10 mouse cellular contexts compared by ENCODE assay signal in the genomic region with DNA sequence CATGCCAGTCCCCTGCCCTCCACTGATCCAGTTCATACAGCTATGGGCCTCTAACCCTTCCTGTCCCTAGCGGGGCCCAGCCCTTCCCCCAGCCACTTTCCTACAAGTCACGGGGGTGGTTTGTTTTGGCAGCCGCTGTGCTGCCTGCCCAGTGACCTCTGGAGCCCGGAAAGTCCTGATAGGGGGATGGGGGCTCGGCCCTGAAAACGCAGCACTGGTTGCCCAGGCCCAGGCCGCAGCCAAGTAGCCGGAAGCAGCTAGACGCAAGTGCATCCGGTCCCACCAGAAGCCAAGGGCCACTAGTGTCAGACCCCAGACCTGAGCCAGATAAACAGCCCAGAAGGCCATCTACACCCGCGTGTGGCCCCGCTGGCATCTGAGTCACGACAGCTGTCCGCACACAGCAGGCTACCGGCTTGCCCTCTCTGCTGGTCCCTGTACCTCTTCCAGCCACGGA. TPM values are rescaled to one million over a fixed set of nuclear protein-coding genes. Genes with fewer than 3 reads are reported as not detected.
DNase-seq lines count a peak whose midpoint lies in the region; ATAC-seq and TF ChIP-seq lines count a peak whose summit lies in the region.
"Had no signal": no experiment of that assay in that cellular context is flagged by ENCODE, and none has a peak within 500 bp of the region (broad histone marks: within the 10 kb centered on the region; RNA-seq: fewer than 3 reads in every experiment).

No protein-coding gene starts in this region.

- H3K4me3 ChIP-seq in forebrain, embryonic 10.5 days = 0 out of 2 replicates have a peak overlapping the region, but pooled peaks have one; percentile 19
- no peak overlapping the region for H3K4me3 ChIP-seq in forebrain, embryonic 11.5 days (ENCODE audit: low read depth, low read length)
- no peak overlapping the region for H3K4me3 ChIP-seq in hindbrain, postnatal 0 days (ENCODE audit: low read length)
- peak overlapping the region; percentile 41; the same call in 1 of the 2 replicates for H3K4me3 ChIP-seq in liver, embryonic 11.5 days (ENCODE audit: low read depth, low read length)
- H3K4me3 ChIP-seq in stomach, embryonic 14.5 days (ENCODE audit: low read depth, low read length) = no peak overlapping the region
- H3K4me3 ChIP-seq in forebrain, embryonic 12.5 days (replicated peaks) = no peak overlapping the region
- H3K4me3 ChIP-seq: neural tube, embryonic 12.5 days had no signal

- 35% methylated on average over 17 of the region's 17 CpGs for WGBS in forebrain, embryonic 10.5 days
- WGBS in forebrain, embryonic 11.5 days = 29% methylated on average over 17 of the region's 17 CpGs
- 38% methylated on average over 17 of the region's 17 CpGs for WGBS in hindbrain, postnatal 0 days
- 12% methylated on average over 17 of the region's 17 CpGs for WGBS in liver, embryonic 11.5 days
- WGBS in stomach, embryonic 14.5 days = 19% methylated on average over 17 of the region's 17 CpGs
- 38% methylated on average over 17 of the region's 17 CpGs for WGBS in forebrain, embryonic 12.5 days

- no peaks in the 10 kb centered on the region for H3K9me3 ChIP-seq in forebrain, embryonic 10.5 days
- H3K9me3 ChIP-seq in forebrain, embryonic 11.5 days (ENCODE audit: control insufficient read depth, low read length) = no peaks in the 10 kb centered on the region
- no peaks in the 10 kb centered on the region for H3K9me3 ChIP-seq in hindbrain, postnatal 0 days (ENCODE audit: low read length)
- H3K9me3 ChIP-seq in liver, embryonic 11.5 days (ENCODE audit: control insufficient read depth, low read length) = no peaks in the 10 kb centered on the region
- no peaks in the 10 kb centered on the region for H3K9me3 ChIP-seq in stomach, embryonic 14.5 days (ENCODE audit: control insufficient read depth, low read depth, low read length)
- no peaks in the 10 kb centered on the region for H3K9me3 ChIP-seq in forebrain, embryonic 12.5 days
- H3K9me3 ChIP-seq: neural tube, embryonic 12.5 days had no signal

- no peaks in the 10 kb centered on the region for H3K36me3 ChIP-seq in forebrain, embryonic 10.5 days (replicated peaks)
- no peaks in the 10 kb centered on the region for H3K36me3 ChIP-seq in forebrain, embryonic 11.5 days (ENCODE audit: control insufficient read depth, insufficient read depth, low read length)
- H3K36me3 ChIP-seq in hindbrain, postnatal 0 days (ENCODE audit: insufficient read depth, low read length) = no peaks in the 10 kb centered on the region
- H3K36me3 ChIP-seq in liver, embryonic 11.5 days (ENCODE audit: control insufficient read depth, insufficient read depth, low read length) = no peaks in the 10 kb centered on the region
- H3K36me3 ChIP-seq in stomach, embryonic 14.5 days (ENCODE audit: control insufficient read depth, insufficient read depth, low read length) = no peaks in the 10 kb centered on the region
- no peaks in the 10 kb centered on the region for H3K36me3 ChIP-seq in forebrain, embryonic 12.5 days (replicated peaks)
- H3K36me3 ChIP-seq: neural tube, embryonic 12.5 days had no signal

- H3K4me2 ChIP-seq in forebrain, embryonic 11.5 days (ENCODE audit: low read depth, low read length, severe bottlenecking) = no peak overlapping the region
- H3K4me2 ChIP-seq in hindbrain, postnatal 0 days (ENCODE audit: low read depth, low read length) = no peak overlapping the region
- H3K4me2 ChIP-seq in liver, embryonic 11.5 days = peak overlapping the region; percentile 52
- H3K4me2 ChIP-seq in stomach, embryonic 14.5 days (replicated peaks; ENCODE audit: low read depth, low read length) = peak overlapping the region; percentile 37; the same call in 1 of the 2 replicates
- H3K4me2 ChIP-seq in forebrain, embryonic 12.5 days = no peak overlapping the region

- no peak overlapping the region for H3K9ac ChIP-seq in forebrain, embryonic 11.5 days (ENCODE audit: low read length)
- no peak overlapping the region for H3K9ac ChIP-seq in hindbrain, postnatal 0 days (replicated peaks; ENCODE audit: low read length)
- H3K9ac ChIP-seq in liver, embryonic 11.5 days (ENCODE audit: low read depth, low read length) = peak overlapping the region; percentile 17; the same call in 1 of the 2 replicates
- H3K9ac ChIP-seq in stomach, embryonic 14.5 days (replicated peaks; ENCODE audit: low read depth, low read length) = no peak overlapping the region
- H3K9ac ChIP-seq in forebrain, embryonic 12.5 days = no peak overlapping the region
- H3K9ac ChIP-seq: neural tube, embryonic 12.5 days had no signal

- peak overlapping the region; percentile 80 for H3K27ac ChIP-seq in forebrain, embryonic 10.5 days
- no peak overlapping the region for H3K27ac ChIP-seq in forebrain, embryonic 11.5 days (ENCODE audit: low read depth, low read length)
- H3K27ac ChIP-seq in hindbrain, postnatal 0 days = no peak overlapping the region
- peak overlapping the region; percentile 85 for H3K27ac ChIP-seq in liver, embryonic 11.5 days (ENCODE audit: low read depth, low read length)
- peak overlapping the region; percentile 63; the same call in 1 of the 2 replicates for H3K27ac ChIP-seq in stomach, embryonic 14.5 days (ENCODE audit: low read length)
- H3K27ac ChIP-seq in forebrain, embryonic 12.5 days = no peak overlapping the region
- H3K27ac ChIP-seq: neural tube, embryonic 12.5 days had no signal

- peaks cover 32% of the 10 kb centered on the region for H3K27me3 ChIP-seq in forebrain, embryonic 10.5 days (ENCODE audit: poor library complexity, severe bottlenecking)
- H3K27me3 ChIP-seq in forebrain, embryonic 11.5 days (ENCODE audit: control insufficient read depth, insufficient read depth, low read length) = no peaks in the 10 kb centered on the region
- H3K27me3 ChIP-seq in hindbrain, postnatal 0 days (ENCODE audit: insufficient read depth, low read length) = no peaks in the 10 kb centered on the region
- H3K27me3 ChIP-seq in liver, embryonic 11.5 days (replicated peaks; ENCODE audit: control insufficient read depth, insufficient read depth, low read length) = no peaks in the 10 kb centered on the region
- no peaks in the 10 kb centered on the region for H3K27me3 ChIP-seq in stomach, embryonic 14.5 days (ENCODE audit: control insufficient read depth, insufficient read depth, low read length)
- H3K27me3 ChIP-seq in forebrain, embryonic 12.5 days = peaks cover 24% of the 10 kb centered on the region; the same call in 1 of the 2 replicates

- DNase-seq in forebrain, embryonic 10.5 days (ENCODE audit: extremely low spot score, low spot score) = peak; percentile 40
- DNase-seq in forebrain, embryonic 11.5 days (ENCODE audit: low spot score) = no peak
- peak; percentile 79 for DNase-seq in adrenal gland, postnatal 10 days
- DNase-seq in gastrocnemius, adult 18-20 months (ENCODE audit: low spot score) = peak; percentile 80
- DNase-seq in hindbrain, postnatal 0 days (ENCODE audit: low spot score) = no peak
- peak; percentile 60 for DNase-seq in liver, embryonic 11.5 days (ENCODE audit: low spot score)

- ATAC-seq in forebrain, embryonic 11.5 days (replicated peaks; ENCODE audit: low FRiP score) = no peak
- ATAC-seq in hindbrain, postnatal 0 days = peak; percentile 4; the same call in 1 of the 2 replicates
- ATAC-seq in liver, embryonic 11.5 days (replicated peaks; ENCODE audit: low FRiP score) = peak; percentile 67
- ATAC-seq in stomach, embryonic 14.5 days (ENCODE audit: insufficient number of reproducible peaks, insufficient read depth, low FRiP score, low read depth) = peak; percentile 42
- ATAC-seq in forebrain, embryonic 12.5 days (ENCODE audit: low FRiP score) = no peak

- H3K4me1 ChIP-seq in forebrain, embryonic 10.5 days = peaks cover 42% of the 10 kb centered on the region
- H3K4me1 ChIP-seq in forebrain, embryonic 11.5 days (replicated peaks; ENCODE audit: control insufficient read depth, insufficient read depth, low read length) = peaks cover 2% of the 10 kb centered on the region; the same call in 1 of the 2 replicates
- H3K4me1 ChIP-seq in hindbrain, postnatal 0 days (ENCODE audit: insufficient read depth, low read length) = no peaks in the 10 kb centered on the region
- H3K4me1 ChIP-seq in liver, embryonic 11.5 days (replicated peaks; ENCODE audit: control insufficient read depth, insufficient read depth, low read length) = peaks cover 34% of the 10 kb centered on the region
- peaks cover 10% of the 10 kb centered on the region; the same call in 1 of the 2 replicates for H3K4me1 ChIP-seq in stomach, embryonic 14.5 days (ENCODE audit: control insufficient read depth, insufficient read depth, low read length)
- H3K4me1 ChIP-seq in forebrain, embryonic 12.5 days = peaks cover 3% of the 10 kb centered on the region; the same call in 1 of the 2 replicates

- no peak for TF ChIP-seq CTCF in hindbrain, postnatal 0 days (IDR thresholded peaks at IDR 0.05; ENCODE audit: low read depth)

RNA-seq across cellular contexts. Expression of gene Hpn, which starts 0.5 kb away (rescaled TPM):
- polyA plus RNA-seq in forebrain, embryonic 10.5 days (2016; fragmentation: Nextera tagmentation; extraction: Ambion mirVana) = 1.4 and 1.9 TPM in 2 replicates
- 0.29 and 0.39 TPM in 2 replicates for polyA plus RNA-seq in forebrain, embryonic 11.5 days (2014; fragmentation: Nextera tagmentation; extraction: Ambion mirVana)
- 10 to 100 TPM; 25.1 to 65.2 TPM for total RNA-seq in adrenal gland, postnatal 10 days (2021)
- 10 to 100 TPM; 15.0 to 20.7 TPM for total RNA-seq in gastrocnemius, adult 18-20 months (2021)
- total RNA-seq in hindbrain, postnatal 0 days (2014; rRNA removed) = not detected in 2 replicates
- polyA plus RNA-seq in hindbrain, postnatal 0 days (2015; fragmentation: Nextera tagmentation; extraction: Ambion mirVana) = 0.88 and 1.3 TPM in 2 replicates
- polyA plus RNA-seq in liver, embryonic 11.5 days (2014; fragmentation: Nextera tagmentation; extraction: Ambion mirVana) = 36.6 and 38.3 TPM in 2 replicates
- polyA plus RNA-seq in stomach, embryonic 14.5 days (2014; fragmentation: Nextera tagmentation; extraction: Ambion mirVana) = 23.0 TPM in 2 replicates
- polyA plus RNA-seq in forebrain, embryonic 12.5 days (2016; fragmentation: Nextera tagmentation; extraction: Ambion mirVana) = 0.49 and 0.67 TPM in 2 replicates
- polyA plus RNA-seq: C2C12 had no signal

RNA-seq across cellular contexts. Expression of gene Scn1b, which starts 11.2 kb away (rescaled TPM):
- 0.25 and 0.55 TPM in 2 replicates for polyA plus RNA-seq in forebrain, embryonic 10.5 days (2016; fragmentation: Nextera tagmentation; extraction: Ambion mirVana)
- 0.84 and 1.2 TPM in 2 replicates for polyA plus RNA-seq in forebrain, embryonic 11.5 days (2014; fragmentation: Nextera tagmentation; extraction: Ambion mirVana)
- 10 to 100 TPM; 15.7 to 39.2 TPM for total RNA-seq in adrenal gland, postnatal 10 days (2021)
- 100 to 1,000 TPM; 924 to 953 TPM for total RNA-seq in gastrocnemius, adult 18-20 months (2021)
- total RNA-seq in hindbrain, postnatal 0 days (2014; rRNA removed) = 65.7 and 69.5 TPM in 2 replicates
- polyA plus RNA-seq in hindbrain, postnatal 0 days (2015; fragmentation: Nextera tagmentation; extraction: Ambion mirVana) = 44.3 and 46.0 TPM in 2 replicates
- polyA plus RNA-seq in liver, embryonic 11.5 days (2014; fragmentation: Nextera tagmentation; extraction: Ambion mirVana) = 0.57 and 1.0 TPM in 2 replicates
- polyA plus RNA-seq in stomach, embryonic 14.5 days (2014; fragmentation: Nextera tagmentation; extraction: Ambion mirVana) = 1.2 and 1.4 TPM in 2 replicates
- 1.1 and 1.3 TPM in 2 replicates for polyA plus RNA-seq in forebrain, embryonic 12.5 days (2016; fragmentation: Nextera tagmentation; extraction: Ambion mirVana)

RNA-seq across cellular contexts. Expression of gene Fxyd3, which starts 39.1 kb away (rescaled TPM):
- polyA plus RNA-seq in forebrain, embryonic 10.5 days (2016; fragmentation: Nextera tagmentation; extraction: Ambion mirVana) = 1.9 and 2.8 TPM in 2 replicates
- polyA plus RNA-seq in forebrain, embryonic 11.5 days (2014; fragmentation: Nextera tagmentation; extraction: Ambion mirVana) = 2.0 and 3.3 TPM in 2 replicates
- 1 to 10 TPM; 4.0 to 5.6 TPM for total RNA-seq in adrenal gland, postnatal 10 days (2021)
- 1 to 10 TPM in 1 of 2 experiments, under 1 TPM in 1; 1.00 to 1.6 TPM for total RNA-seq in gastrocnemius, adult 18-20 months (2021)
- not detected in 2 replicates for total RNA-seq in hindbrain, postnatal 0 days (2014; rRNA removed)
- 1.2 and 1.5 TPM in 2 replicates for polyA plus RNA-seq in hindbrain, postnatal 0 days (2015; fragmentation: Nextera tagmentation; extraction: Ambion mirVana)
- polyA plus RNA-seq in liver, embryonic 11.5 days (2014; fragmentation: Nextera tagmentation; extraction: Ambion mirVana) = 1.2 and 1.7 TPM in 2 replicates
- 458 and 479 TPM in 2 replicates for polyA plus RNA-seq in stomach, embryonic 14.5 days (2014; fragmentation: Nextera tagmentation; extraction: Ambion mirVana)
- 1.1 and 1.3 TPM in 2 replicates for polyA plus RNA-seq in forebrain, embryonic 12.5 days (2016; fragmentation: Nextera tagmentation; extraction: Ambion mirVana)

RNA-seq across cellular contexts. Expression of gene Gramd1a, which starts 40.1 kb away (rescaled TPM):
- 74.5 and 79.7 TPM in 2 replicates for polyA plus RNA-seq in forebrain, embryonic 10.5 days (2016; fragmentation: Nextera tagmentation; extraction: Ambion mirVana)
- 133 and 135 TPM in 2 replicates for polyA plus RNA-seq in forebrain, embryonic 11.5 days (2014; fragmentation: Nextera tagmentation; extraction: Ambion mirVana)
- total RNA-seq in adrenal gland, postnatal 10 days (2021) = 10 to 100 TPM; 39.4 to 60.0 TPM
- 10 to 100 TPM; 35.7 to 37.1 TPM for total RNA-seq in gastrocnemius, adult 18-20 months (2021)
- 256 and 258 TPM in 2 replicates for total RNA-seq in hindbrain, postnatal 0 days (2014; rRNA removed)
- 137 and 143 TPM in 2 replicates for polyA plus RNA-seq in hindbrain, postnatal 0 days (2015; fragmentation: Nextera tagmentation; extraction: Ambion mirVana)
- polyA plus RNA-seq in liver, embryonic 11.5 days (2014; fragmentation: Nextera tagmentation; extraction: Ambion mirVana) = 40.9 and 47.6 TPM in 2 replicates
- polyA plus RNA-seq in stomach, embryonic 14.5 days (2014; fragmentation: Nextera tagmentation; extraction: Ambion mirVana) = 62.1 and 63.1 TPM in 2 replicates
- polyA plus RNA-seq in forebrain, embryonic 12.5 days (2016; fragmentation: Nextera tagmentation; extraction: Ambion mirVana) = 155 and 174 TPM in 2 replicates

RNA-seq across cellular contexts. Expression of gene Lgi4, which starts 56.5 kb away (rescaled TPM):
- 0.58 and 0.68 TPM in 2 replicates for polyA plus RNA-seq in forebrain, embryonic 10.5 days (2016; fragmentation: Nextera tagmentation; extraction: Ambion mirVana)
- 0.36 and 0.44 TPM in 2 replicates for polyA plus RNA-seq in forebrain, embryonic 11.5 days (2014; fragmentation: Nextera tagmentation; extraction: Ambion mirVana)
- 1 to 10 TPM; 6.1 to 7.0 TPM for total RNA-seq in adrenal gland, postnatal 10 days (2021)
- total RNA-seq in gastrocnemius, adult 18-20 months (2021) = 1 to 10 TPM; 1.7 to 3.5 TPM
- 1.9 and 5.9 TPM in 2 replicates for total RNA-seq in hindbrain, postnatal 0 days (2014; rRNA removed)
- 1.2 and 1.3 TPM in 2 replicates for polyA plus RNA-seq in hindbrain, postnatal 0 days (2015; fragmentation: Nextera tagmentation; extraction: Ambion mirVana)
- polyA plus RNA-seq in liver, embryonic 11.5 days (2014; fragmentation: Nextera tagmentation; extraction: Ambion mirVana) = 0.30 and 0.45 TPM in 2 replicates
- 0.78 and 1.7 TPM in 2 replicates for polyA plus RNA-seq in stomach, embryonic 14.5 days (2014; fragmentation: Nextera tagmentation; extraction: Ambion mirVana)
- polyA plus RNA-seq in forebrain, embryonic 12.5 days (2016; fragmentation: Nextera tagmentation; extraction: Ambion mirVana) = 0.29 and 0.37 TPM in 2 replicates

Comparison
In these comparisons a context has a peak if more than half of its experiments do, and no peak if none do; other contexts are left out.
1. DNase-seq: peak in forebrain, embryonic 10.5 days (single experiment), adrenal gland, postnatal 10 days (single experiment), gastrocnemius, adult 18-20 months (single experiment) and liver, embryonic 11.5 days (single experiment); none in forebrain, embryonic 11.5 days (single experiment) and hindbrain, postnatal 0 days (single experiment).
2. H3K27ac ChIP-seq: peak in forebrain, embryonic 10.5 days (single experiment), liver, embryonic 11.5 days (single experiment) and stomach, embryonic 14.5 days (single experiment); none in forebrain, embryonic 11.5 days (single experiment), hindbrain, postnatal 0 days (single experiment) and forebrain, embryonic 12.5 days (single experiment).
3. H3K4me3 ChIP-seq: peak in forebrain, embryonic 10.5 days (single experiment) and liver, embryonic 11.5 days (single experiment); none in forebrain, embryonic 11.5 days (single experiment), hindbrain, postnatal 0 days (single experiment), stomach, embryonic 14.5 days (single experiment) and forebrain, embryonic 12.5 days (single experiment).
4. ATAC-seq: peak in hindbrain, postnatal 0 days (single experiment), liver, embryonic 11.5 days (single experiment) and stomach, embryonic 14.5 days (single experiment); none in forebrain, embryonic 11.5 days (single experiment) and forebrain, embryonic 12.5 days (single experiment).
5. H3K4me2 ChIP-seq: peak in liver, embryonic 11.5 days (single experiment) and stomach, embryonic 14.5 days (single experiment); none in forebrain, embryonic 11.5 days (single experiment), hindbrain, postnatal 0 days (single experiment) and forebrain, embryonic 12.5 days (single experiment).
6. RNA of gene Scn1b, which starts 11.2 kb away (polyA plus RNA-seq): 44.3 to 46.0 TPM in hindbrain, postnatal 0 days; 1.2 to 1.4 TPM in stomach, embryonic 14.5 days, 1.1 to 1.3 TPM in forebrain, embryonic 12.5 days, 0.57 to 1.0 TPM in liver, embryonic 11.5 days, 0.84 to 1.2 TPM in forebrain, embryonic 11.5 days and 0.25 to 0.55 TPM in forebrain, embryonic 10.5 days; every median in the first group is over 10 times any median in the second.
7. RNA of gene Fxyd3, which starts 39.1 kb away (polyA plus RNA-seq): 458 to 479 TPM in stomach, embryonic 14.5 days; 2.0 to 3.3 TPM in forebrain, embryonic 11.5 days, 1.9 to 2.8 TPM in forebrain, embryonic 10.5 days, 1.2 to 1.5 TPM in hindbrain, postnatal 0 days, 1.2 to 1.7 TPM in liver, embryonic 11.5 days and 1.1 to 1.3 TPM in forebrain, embryonic 12.5 days; every median in the first group is over 100 times any median in the second.